Mouse (Mus musculus): Measurements from ENCODE around the gene Kpna6.
A peak's percentile ranks its signal among the peaks of the same experiment; 100 is the strongest.
"Not testable (repeated sequence)": the region's sequence is repeated elsewhere in the genome, so short reads cannot be mapped to it uniquely, and the experiment has no call there.

Kpna6 gene

DNA sequence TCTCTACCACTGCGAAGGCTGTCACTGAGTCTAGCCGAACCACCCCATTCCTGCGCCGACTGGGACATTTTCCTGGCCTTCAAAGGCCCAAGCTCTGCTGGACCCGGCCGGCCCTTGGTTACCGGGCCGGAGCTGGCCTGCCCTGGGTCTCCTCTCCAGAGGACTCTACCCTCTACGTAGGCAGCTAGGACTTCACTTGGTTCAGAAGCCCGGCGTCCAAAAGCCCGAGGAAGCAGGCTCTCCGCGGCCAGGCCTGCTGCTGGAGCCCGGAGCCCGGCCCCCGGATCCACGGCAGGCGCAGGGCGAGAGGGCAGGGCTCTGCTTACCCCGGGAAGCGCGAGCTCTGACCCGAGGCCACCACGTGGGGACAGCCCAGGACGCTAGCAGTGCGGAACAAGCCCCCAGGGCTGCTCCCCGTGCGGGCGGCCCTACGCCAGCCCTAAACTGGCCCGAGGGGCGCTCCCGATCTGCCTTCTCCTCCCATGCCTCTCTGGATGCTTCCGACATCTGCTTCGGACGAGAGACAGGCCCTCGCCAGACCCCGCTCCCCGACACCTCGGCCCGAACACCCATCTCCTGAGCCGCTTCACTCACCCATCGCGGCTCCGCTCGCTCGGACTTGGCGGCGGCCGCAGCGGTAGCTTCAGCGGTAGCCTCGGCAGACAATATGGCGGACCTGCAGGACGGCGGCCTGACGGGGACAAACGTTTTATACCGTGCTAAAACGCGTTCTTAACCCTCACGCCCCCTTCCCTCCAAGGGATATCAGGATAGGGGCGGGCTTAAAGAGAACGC lies at the start of gene Kpna6:
Kpna6 (minus strand) TSS at position 685 of the 795 bp plus-strand sequence.
- DNase-seq = peak; percentile 90

DNA sequence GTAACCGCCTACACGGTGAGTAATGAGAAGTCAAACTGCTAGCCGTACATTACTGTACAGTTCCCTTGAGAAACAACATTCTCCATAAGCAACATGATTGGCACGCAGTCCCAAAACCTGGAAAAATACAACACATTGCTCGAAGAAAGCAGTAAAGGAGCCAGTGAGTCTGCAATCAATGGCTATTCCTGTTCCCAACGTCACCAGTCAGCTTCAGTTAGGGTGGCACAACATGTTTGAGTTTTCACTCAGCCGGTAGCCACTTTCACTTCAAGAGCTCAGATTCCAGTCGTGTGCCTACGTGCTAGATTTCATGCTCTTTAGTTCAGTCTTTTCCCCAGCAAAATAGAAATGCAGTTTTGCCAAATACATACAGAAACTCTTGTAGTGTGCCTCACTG lies 43.7 kb upstream of the Kpna6 start:
- DNase-seq = no peak

DNA sequence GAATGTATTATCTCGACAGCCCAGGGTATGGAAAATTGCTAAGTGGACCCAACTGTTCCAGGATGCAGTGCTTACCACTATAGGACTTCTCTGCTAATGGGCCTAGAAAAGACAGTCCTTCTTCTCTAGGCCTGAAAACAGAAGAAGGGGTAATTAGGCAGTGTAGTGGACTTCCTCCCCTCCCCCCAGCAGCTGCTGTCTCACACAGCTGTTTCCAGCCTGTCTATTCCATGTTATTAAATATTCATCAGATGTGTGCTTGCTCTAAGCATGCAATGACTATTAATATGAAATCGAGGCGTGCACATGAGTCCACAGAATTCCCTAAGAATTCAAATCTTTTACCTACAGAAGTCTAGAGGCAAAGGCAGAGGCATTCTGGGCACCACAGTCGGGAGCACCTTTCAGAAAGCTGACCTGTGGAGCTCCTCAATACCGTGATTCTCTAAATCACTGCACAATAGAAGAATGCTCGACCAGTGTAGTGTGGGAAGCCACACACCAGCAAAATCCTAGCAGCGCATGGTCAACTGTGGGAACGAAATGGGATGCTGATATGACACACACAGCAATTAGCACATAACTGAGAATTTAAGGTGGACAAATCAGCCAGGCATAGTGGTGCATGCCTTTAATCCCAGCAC lies 37.0 kb upstream of the Kpna6 start:
- DNase-seq = no peak

DNA sequence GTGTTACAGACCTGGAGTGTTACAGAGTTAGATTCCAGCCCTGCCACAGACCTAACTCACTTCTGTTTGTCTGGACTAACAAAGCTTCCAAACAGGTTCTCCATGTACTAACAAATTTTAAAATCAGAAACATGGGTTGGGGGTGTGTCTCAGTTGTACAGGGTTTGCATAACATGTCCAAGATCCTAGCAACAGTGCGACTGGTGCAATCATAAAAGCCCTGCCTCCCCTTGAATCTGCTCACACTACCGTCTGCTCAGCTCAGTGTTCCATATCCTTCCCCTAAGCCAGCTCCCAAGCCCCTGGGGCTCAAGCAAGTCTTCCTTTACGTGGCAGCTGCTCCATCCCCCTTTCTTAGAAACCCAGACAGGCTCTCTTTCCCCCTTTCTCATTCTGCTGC lies 34.2 kb upstream of the Kpna6 start:
- no peak for DNase-seq

DNA sequence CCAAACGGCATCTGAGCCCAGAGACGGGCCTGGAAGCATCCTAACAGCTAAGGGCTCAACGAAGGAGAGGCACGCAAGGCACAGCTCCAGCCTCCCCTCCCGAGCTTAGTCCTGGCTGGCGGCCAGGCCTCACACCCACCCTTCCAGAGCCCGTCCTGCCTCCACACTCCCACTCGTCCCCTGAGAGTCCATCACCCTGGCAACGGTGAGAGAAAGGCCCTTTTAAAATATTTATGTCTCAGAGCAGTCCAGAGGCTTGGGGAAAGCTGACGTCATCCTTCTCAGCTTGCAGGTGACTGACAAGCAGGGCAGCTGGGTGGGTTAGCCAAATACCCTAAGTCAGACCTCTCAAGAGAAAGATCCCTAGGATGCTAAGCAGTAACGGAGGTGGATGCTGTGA lies 29.9 kb upstream of the Kpna6 start:
- peak; percentile 77 for DNase-seq

DNA sequence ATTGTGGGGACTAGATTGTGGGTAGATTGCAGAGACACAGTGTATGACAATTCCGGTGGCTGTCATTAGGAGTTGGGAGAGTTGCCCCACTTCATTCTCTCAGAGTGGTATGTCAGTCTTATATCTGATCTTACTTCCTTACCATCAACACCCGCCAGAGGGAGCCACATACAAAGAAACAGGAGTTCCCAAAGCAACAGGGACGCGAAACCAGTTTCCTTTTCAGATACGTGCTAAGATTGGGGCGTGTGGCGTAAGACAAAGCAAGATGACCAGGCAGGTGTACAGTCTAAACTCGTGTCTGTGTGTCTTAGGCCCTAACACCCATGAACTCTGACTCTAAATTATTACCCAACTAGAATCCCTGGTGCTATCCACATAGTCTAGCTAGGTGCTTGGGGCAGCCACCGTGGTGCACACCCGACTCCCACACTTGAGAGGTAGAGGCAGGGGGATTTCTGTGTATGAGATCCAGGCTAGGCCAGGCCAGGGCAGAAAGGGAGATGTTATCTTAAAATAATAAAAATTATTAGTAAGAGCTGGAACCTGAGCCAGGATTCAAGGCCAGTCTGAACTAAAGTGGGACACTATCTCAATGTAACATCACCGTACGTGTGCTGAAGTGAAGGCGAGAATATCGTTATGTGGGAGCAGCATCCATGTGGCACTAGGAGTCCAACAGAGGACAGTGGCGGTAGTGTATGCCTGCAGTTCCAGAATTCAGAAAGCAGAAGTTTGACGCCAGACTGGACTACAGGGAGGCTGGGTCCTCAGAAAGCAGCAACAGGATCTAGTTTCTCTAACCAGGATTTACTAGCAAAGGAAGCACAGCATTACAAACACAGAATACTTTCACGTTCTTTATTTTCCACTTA lies 29.2 kb upstream of the Kpna6 start:
- DNase-seq = peak; percentile 90

DNA sequence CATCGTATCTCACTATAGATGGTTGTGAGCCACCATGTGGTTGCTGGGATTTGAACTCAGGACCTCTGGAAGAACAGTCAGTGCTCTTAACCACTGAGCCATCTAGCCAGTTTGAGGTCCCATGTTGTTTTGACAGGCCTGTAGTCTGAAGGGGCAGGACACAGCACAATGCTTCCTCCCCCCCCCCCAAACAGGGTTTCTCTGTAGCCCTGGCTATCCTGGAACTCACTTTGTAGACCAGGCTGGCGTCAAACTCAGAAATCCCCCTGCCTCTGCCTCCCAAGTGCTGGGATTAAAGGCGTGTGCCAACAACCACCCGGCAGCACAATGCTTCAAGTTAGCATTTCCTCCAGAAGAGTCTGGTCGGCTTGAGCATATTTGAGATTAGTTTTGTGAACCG lies 28.1 kb upstream of the Kpna6 start:
- not testable (repeated sequence) for DNase-seq

DNA sequence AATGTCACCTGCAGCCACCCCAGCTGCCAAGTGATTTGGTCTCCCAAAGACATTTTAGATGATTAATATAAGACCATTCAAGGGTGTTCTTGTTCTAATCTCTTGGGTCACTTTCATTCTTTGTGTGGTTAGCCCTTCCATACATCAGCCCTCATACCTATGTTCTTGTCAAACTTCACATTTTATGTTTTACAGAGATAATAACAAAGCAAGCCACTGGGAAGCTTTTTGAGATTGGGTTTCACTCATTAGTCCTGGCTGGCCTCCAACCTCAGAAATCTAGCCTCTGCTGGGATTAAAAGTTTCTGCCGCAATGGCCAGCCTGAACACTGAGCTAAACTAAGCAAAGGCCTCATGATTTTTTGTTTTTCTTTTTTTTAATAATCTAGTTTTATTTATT lies 27.6 kb upstream of the Kpna6 start:
- no peak for DNase-seq

DNA sequence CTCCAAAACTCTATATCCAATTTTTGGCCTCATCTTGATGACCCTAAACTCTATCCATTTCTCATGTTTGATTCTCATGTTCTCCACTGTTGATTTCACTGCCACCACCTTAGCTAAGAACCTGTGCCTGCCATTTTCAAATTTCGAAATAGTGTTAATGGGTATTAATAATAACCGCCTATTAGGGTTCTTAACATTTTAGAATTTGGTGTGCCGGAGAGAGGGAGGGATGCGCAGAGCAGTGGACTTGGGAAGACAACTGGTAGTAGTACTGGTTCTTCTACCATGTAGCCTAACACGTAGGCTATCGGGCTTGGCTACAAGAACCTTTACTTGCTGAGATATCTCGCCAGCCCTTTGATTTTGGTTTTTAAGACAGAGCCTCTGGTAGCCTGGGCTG lies 24.6 kb upstream of the Kpna6 start:
- DNase-seq = no peak

DNA sequence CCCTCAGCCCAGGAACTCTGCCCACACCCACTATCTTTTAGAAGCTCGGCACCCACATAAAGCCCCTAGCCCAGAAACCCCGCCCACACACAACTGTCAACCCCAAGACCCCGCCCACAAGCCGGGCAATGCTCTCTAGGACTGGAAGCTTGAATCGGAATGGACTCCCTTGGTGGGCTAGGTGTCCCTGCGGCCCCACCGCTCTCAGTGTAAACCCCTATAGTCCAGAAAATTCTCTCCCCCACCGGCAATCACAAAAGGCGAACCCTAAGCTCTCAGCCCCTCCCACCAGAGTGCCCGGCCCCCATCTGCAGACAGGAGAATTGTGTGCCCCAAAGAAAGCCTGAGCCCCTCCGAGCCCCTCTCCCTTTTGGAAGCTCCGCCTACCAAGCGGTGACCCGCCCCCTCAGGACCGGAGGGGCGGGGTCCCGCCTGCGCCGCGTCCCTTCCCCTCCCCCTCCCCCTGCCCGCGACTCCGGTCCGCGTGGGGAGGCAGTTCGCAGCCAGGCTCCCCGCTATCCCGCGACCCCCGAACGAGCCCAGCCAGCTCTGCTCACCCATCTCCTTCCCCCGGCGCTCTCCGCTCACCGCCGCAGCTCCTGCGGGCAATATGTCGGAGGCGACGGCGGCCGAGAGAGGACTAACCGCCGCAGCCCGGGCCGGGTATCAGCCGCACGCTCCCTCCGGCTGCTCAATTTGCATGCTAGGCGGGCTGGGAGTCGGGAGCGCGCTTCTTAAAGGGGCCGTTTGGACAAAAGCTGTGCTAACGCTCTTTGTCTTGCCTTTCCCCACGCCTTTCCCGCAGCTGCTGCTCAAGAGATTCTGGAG lies 23.8 kb upstream of the Kpna6 start, which contains the start of gene Tmem39b:
Tmem39b (minus strand) TSS at position 681 of the 828 bp plus-strand sequence.
- DNase-seq = peak; percentile 90

DNA sequence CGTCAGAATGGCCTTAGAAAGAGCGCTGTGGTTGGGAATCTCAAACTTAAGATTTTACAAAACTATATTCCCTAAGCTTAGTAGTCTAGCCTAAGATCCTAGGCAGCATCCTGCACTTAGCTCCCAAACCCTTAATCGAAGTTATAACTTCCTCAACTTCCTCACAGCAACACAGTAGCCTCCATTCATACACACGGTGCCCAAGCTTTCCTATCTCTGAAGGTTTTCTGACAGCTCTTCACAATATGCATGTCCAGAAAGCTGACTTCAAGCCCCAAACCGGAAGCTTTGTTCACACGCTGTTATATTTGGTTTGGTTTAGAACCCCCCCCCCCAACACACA lies 23.2 kb upstream of the Kpna6 start:
- no peak for DNase-seq

DNA sequence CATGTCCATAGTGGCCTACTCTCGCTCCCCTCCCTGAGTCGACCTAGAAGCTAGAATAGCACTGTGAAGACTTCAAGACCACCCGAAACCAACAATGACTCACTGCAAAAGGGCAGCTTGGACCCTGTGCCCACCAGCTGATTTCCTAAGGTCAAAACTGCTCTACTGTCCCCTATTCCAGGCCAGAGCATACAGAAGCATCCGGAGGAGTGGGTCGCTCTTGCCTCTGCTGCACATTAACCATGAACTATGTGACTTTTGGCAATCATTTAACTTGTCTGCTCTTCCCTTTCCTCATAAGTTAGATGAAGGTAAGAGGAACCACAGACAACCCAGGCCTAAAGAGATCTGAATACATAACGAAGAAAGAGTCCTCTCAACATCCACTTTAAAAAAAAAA lies 12.0 kb upstream of the Kpna6 start:
- DNase-seq = no peak

DNA sequence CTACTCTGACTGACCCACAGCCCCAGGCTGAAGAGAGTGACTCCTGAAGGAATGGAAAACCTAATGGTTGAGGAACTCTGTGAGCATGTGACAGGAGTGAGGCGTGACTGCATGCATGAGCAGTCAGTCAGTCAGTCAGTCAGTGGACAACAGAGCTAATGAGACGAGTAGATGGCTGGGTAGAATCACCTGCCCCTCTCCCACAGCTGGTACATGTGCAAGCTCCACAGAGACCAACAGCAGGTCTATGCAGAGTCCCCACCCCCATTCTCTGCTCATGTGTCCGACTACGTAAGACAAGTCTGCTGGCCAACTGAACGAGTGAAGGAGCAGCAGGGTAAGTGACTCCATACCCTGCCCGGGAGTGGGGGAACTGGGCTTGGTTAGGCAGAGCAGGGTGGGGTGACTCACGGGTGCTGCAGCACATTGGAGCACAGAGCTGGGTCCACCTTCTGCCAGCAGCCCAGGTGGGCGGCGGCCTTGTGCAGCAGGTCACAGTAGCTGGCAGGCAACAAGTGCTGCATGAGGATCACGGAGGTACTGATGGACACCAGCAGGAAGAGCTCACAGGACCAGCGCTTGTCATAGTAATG lies 11.4 kb upstream of the Kpna6 start:
- DNase-seq = no peak

DNA sequence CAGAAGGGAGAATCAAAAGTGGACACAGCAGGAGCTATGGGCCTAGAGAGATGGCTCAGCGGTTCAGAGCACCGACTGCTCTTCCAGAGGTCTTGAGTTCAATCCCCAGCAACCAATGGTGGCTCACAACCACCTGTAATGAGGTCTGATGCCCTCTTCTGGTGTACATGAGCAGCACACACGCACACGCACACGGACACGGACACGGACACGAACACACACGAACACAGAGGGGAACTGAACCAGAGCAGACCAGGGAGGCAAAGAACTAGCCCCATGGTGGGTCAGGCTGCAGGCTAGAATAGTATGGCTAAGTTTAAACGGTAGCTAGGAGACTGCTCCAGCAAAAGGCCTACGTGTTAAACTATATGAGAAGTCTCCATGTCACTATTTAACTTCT lies 9.3 kb upstream of the Kpna6 start:
- DNase-seq = no peak

DNA sequence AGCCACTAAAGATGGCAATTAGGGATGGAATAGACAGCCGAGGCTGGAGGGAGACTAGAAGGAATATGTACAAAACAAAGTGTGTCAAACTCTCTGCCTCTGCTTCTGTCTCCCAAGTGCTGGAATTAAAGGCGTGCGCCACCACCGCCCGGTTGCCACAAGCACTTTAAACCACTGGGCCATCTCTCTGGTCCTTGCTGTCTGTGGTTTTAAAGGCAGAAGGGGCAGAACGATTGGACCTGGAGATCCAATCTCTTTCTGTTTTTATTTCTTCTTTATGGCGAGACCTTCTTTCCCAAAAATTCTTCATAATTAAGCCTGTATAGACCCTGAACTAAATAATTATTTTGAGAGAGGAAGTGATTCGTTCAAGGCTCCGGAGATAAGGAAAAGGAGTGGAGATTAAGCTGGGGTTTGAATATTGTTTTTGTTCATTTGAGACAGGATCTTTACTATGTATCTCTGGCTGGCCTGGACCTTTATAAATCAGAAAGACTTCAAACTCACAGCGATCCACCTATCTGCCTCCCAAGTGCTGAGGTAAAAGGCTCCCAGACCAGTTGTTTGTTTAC lies 397 bp upstream of the Kpna6 start:
- no peak for DNase-seq

DNA sequence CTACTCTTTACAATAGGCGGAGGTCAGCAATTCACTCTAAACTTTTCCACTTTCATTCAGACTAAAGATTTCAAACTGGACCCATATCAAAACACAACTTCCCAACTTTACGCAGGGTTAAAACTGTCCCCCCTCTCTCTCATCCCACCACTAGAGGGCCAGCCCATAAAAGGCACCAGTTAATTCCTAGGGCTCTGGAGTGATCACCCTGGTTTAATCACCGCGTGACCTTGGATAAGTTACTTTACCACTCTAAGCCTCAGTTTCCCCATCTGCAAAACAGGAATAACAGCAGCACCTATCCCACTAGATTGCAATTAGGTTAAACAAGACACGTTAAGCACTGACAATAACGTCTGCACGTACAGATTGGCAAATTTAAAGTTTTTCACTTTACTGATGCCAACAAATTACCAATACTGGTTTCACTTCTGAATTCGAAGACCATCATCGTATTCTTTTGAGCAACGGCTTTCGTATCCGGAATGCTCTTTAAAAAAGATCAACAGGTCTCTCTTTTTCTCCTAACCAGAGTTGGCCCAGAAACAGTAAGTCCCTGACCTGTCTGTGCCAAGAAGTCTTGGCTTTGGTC lies 980 bp downstream of the Kpna6 start:
- peak; percentile 40 for DNase-seq

DNA sequence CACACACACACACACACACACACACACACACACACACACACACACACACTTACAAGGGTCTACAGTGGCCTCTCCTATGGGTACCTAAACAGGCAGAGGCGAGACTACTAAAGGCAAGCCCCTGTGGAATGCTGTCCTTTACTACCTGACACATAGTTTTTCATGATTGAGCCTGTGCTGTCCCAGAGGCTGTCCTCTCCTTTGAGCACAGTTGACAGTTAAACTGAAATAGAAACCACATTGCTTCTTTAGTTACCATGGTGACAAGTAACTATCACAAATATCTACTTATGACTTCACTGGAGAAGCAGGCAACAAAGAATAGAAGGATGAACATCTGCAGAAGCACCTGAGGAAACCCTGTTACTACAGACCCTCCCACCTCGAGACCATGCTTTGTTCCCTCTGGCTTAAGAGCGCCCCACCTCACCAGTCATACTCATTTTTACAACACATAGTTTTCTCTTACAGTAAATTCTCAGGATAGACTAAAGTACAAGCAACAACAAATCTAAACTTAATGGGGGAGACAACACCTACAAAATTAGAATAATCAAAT lies 10.2 kb downstream of the Kpna6 start:
- no peak for DNase-seq

DNA sequence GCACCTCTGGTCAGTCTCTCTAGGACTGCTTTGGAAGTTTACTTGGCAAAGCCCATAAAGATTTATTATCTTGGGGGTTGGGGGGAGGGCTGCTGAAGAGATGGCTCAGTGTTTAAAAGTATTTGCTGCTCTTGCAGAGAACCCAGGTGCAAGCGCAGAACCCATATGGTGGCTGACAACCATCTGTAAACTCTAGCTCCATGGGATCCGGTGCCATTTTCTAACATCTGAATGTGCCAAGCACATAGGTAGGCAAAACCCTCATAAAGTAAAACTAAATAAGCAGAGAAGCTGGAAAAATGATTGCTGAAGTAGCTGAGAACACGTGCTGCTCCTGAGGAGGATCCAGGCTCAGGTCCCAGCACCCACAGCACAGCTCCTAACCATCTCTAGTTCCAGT lies 11.0 kb downstream of the Kpna6 start:
- no peak for DNase-seq

DNA sequence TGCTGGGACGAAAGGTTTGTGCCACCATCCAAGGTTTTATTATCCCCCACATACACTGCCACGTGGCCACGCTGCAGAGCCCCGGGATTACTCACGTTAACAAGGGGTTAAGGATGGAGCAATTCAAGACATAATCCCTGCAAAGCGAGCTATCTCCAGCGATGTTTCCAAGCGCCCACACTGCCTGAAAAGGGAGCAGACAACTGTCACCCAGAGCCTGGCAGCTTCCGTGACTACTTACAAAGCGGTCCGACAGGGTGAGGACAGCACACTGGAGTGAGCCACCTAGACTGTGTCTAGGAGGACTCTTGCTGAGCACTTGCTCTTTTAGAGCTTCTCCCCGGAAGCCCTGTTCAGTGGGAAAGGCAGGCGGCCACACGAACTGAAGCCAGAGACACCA lies 17.8 kb downstream of the Kpna6 start:
- no peak for DNase-seq

DNA sequence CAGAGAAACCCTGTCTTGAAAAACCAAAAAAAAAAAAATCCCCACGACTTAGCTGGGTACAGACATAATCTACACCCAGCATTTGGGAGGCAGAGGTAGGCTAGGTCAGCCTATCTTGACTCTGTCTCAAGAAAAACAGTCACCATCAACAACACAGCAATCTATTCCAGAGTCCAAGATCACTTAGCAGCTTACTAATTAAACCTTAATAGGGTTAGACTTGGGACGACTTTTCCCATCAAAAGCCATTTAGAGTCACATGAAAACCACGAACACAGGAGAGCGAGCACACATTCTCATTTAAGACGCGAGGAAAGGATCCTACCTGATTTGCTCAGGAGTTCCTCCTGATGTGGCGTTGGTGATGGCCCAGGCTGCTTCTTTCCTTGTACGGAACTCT lies 22.2 kb downstream of the Kpna6 start:
- no peak for DNase-seq

DNA sequence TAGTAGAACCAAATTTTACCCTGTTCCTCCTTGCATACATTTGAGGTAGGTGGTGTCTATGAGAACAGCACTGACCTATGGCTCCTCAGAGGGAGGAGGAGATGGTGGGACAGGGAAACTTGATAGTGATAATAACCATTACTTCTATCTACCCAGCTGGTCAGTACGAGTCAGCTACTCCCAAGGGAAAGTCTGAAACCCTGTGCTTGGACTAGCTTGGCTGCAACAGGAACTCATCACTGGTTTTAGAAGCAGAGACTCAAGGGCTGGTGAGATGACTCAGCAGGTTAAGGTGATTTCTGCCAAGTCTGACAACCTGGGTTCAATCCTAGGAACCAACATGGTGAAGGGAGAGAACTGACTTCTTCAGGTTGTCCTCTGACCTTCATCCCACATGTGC lies 23.9 kb downstream of the Kpna6 start:
- no peak for DNase-seq
